Mouse (Mus musculus): ENCODE results near the gene 1520401A03Rik. TPM values are rescaled to one million over a fixed set of nuclear protein-coding genes. Genes with fewer than 3 reads are reported as not detected.

Gene 1520401A03Rik
- polyA plus RNA-seq, 1 experiment from 2014 or later: not detected

- H3K79me2 ChIP-seq (ENCODE audit: inconsistent target): no peaks in the 10 kb centered on the region
- WGBS (ENCODE audit: missing documents): 22% methylated on average over 6 of the region's 6 CpGs
- peaks cover 2% of the 10 kb centered on the region; the same call in 1 of the 2 replicates for H3K36me3 ChIP-seq (ENCODE audit: inconsistent target)
- no peak overlapping the region for H3K27ac ChIP-seq
- H3K4me3 ChIP-seq (ENCODE audit: inconsistent target): no peak overlapping the region
Observed at GRCm38 (mm10) chr17:23748026-23748425, 25.4 kb upstream of the 1520401A03Rik start.

GRCm38 (mm10) chr17:23747471-23747870, 24.9 kb upstream of the 1520401A03Rik start:
- 91% methylated on average over 3 of the region's 3 CpGs for WGBS (ENCODE audit: missing documents)
- H3K36me3 ChIP-seq (ENCODE audit: inconsistent target): no peaks in the 10 kb centered on the region
- no peaks in the 10 kb centered on the region for H3K79me2 ChIP-seq (ENCODE audit: inconsistent target)
- no peak overlapping the region for H3K4me3 ChIP-seq (ENCODE audit: inconsistent target)
- no peak overlapping the region for H3K27ac ChIP-seq

GRCm38 (mm10) chr17:23746767-23747166, 24.2 kb upstream of the 1520401A03Rik start:
- 64% methylated on average over 3 of the region's 3 CpGs for WGBS (ENCODE audit: missing documents)
- Histone ChIP-seq H3K79me2 (ENCODE audit: inconsistent target) (no peaks in the 10 kb centered on the region), H3K27ac (no peak overlapping the region), H3K36me3 (ENCODE audit: inconsistent target) (no peaks in the 10 kb centered on the region), H3K4me3 (ENCODE audit: inconsistent target) (no peak overlapping the region)

GRCm38 (mm10) chr17:23746311-23746710, 23.7 kb upstream of the 1520401A03Rik start:
- WGBS (ENCODE audit: missing documents): 59% methylated on average over 12 of the region's 12 CpGs
- Histone ChIP-seq H3K79me2 (ENCODE audit: inconsistent target) (no peaks in the 10 kb centered on the region), H3K27ac (no peak overlapping the region), H3K4me3 (ENCODE audit: inconsistent target) (no peak overlapping the region), H3K36me3 (ENCODE audit: inconsistent target) (no peaks in the 10 kb centered on the region)

- Histone ChIP-seq H3K79me2 (ENCODE audit: inconsistent target) (no peaks in the 10 kb centered on the region), H3K4me3 (ENCODE audit: inconsistent target) (no peak within 1 kb of the TSS), H3K27ac (no peak within 1 kb of the TSS), H3K36me3 (ENCODE audit: inconsistent target) (no peaks in the 10 kb centered on the region)
- WGBS (ENCODE audit: missing documents): 7% methylated on average over 35 of the region's 45 CpGs
Observed at GRCm38 (mm10) chr17:23745301-23746251, 23.0 kb upstream of the 1520401A03Rik start, which contains the start of gene Kremen2. Kremen2 (minus strand) TSS chr17:23745833.

GRCm38 (mm10) chr17:23744651-23745050, 22.1 kb upstream of the 1520401A03Rik start:
- no peak overlapping the region for H3K27ac ChIP-seq
- 19% methylated on average over 14 of the region's 14 CpGs for WGBS (ENCODE audit: missing documents)
- no peaks in the 10 kb centered on the region for H3K36me3 ChIP-seq (ENCODE audit: inconsistent target)
- H3K4me3 ChIP-seq (ENCODE audit: inconsistent target): no peak overlapping the region
- H3K79me2 ChIP-seq (ENCODE audit: inconsistent target): no peaks in the 10 kb centered on the region

GRCm38 (mm10) chr17:23744076-23744475, 21.5 kb upstream of the 1520401A03Rik start:
- H3K36me3 ChIP-seq (ENCODE audit: inconsistent target): no peaks in the 10 kb centered on the region
- no peaks in the 10 kb centered on the region for H3K79me2 ChIP-seq (ENCODE audit: inconsistent target)
- WGBS (ENCODE audit: missing documents): 68% methylated on average over 8 of the region's 8 CpGs
- H3K27ac ChIP-seq: no peak overlapping the region
- H3K4me3 ChIP-seq (ENCODE audit: inconsistent target): no peak overlapping the region

GRCm38 (mm10) chr17:23742941-23743340, 20.4 kb upstream of the 1520401A03Rik start:
- H3K4me3 ChIP-seq (ENCODE audit: inconsistent target): no peak overlapping the region
- no peaks in the 10 kb centered on the region for H3K36me3 ChIP-seq (ENCODE audit: inconsistent target)
- H3K79me2 ChIP-seq (ENCODE audit: inconsistent target): no peaks in the 10 kb centered on the region
- H3K27ac ChIP-seq: no peak overlapping the region
- 81% methylated on average over 11 of the region's 12 CpGs for WGBS (ENCODE audit: missing documents)

GRCm38 (mm10) chr17:23742210-23742793, 19.7 kb upstream of the 1520401A03Rik start:
- Histone ChIP-seq H3K36me3 (ENCODE audit: inconsistent target) (no peaks in the 10 kb centered on the region), H3K79me2 (ENCODE audit: inconsistent target) (no peaks in the 10 kb centered on the region), H3K4me3 (ENCODE audit: inconsistent target) (no peak overlapping the region), H3K27ac (no peak overlapping the region)
- 16% methylated on average over 44 of the region's 44 CpGs for WGBS (ENCODE audit: missing documents)

- 54% methylated on average over 38 of the region's 38 CpGs for WGBS (ENCODE audit: missing documents)
- H3K27ac ChIP-seq: no peak overlapping the region
- H3K4me3 ChIP-seq (ENCODE audit: inconsistent target): no peak overlapping the region
- H3K36me3 ChIP-seq (ENCODE audit: inconsistent target): no peaks in the 10 kb centered on the region
- no peaks in the 10 kb centered on the region for H3K79me2 ChIP-seq (ENCODE audit: inconsistent target)
Observed at GRCm38 (mm10) chr17:23741359-23742209, 19.0 kb upstream of the 1520401A03Rik start.

- Histone ChIP-seq H3K79me2 (ENCODE audit: inconsistent target) (no peaks in the 10 kb centered on the region), H3K4me3 (ENCODE audit: inconsistent target) (peak within 1 kb of the TSS; percentile 26), H3K27ac (no peak within 1 kb of the TSS), H3K36me3 (ENCODE audit: inconsistent target) (no peaks in the 10 kb centered on the region)
- WGBS (ENCODE audit: missing documents): 10% methylated on average over 10 of the region's 13 CpGs
Observed at GRCm38 (mm10) chr17:23740598-23741021, 18.0 kb upstream of the 1520401A03Rik start, which contains the start of gene Paqr4. Paqr4 (minus strand) TSS chr17:23740867.

- 1% methylated on average over 42 of the region's 46 CpGs for WGBS (ENCODE audit: missing documents)
- no peak overlapping the region for H3K27ac ChIP-seq
- H3K79me2 ChIP-seq (ENCODE audit: inconsistent target): no peaks in the 10 kb centered on the region
- H3K4me3 ChIP-seq (ENCODE audit: inconsistent target): peak overlapping the region; percentile 26
- no peaks in the 10 kb centered on the region for H3K36me3 ChIP-seq (ENCODE audit: inconsistent target)
Observed at GRCm38 (mm10) chr17:23740136-23740584, 17.6 kb upstream of the 1520401A03Rik start.

- WGBS (ENCODE audit: missing documents): 7% methylated on average over 45 of the region's 48 CpGs
- Histone ChIP-seq H3K79me2 (ENCODE audit: inconsistent target) (no peaks in the 10 kb centered on the region), H3K4me3 (ENCODE audit: inconsistent target) (peak overlapping the region; percentile 26), H3K36me3 (ENCODE audit: inconsistent target) (no peaks in the 10 kb centered on the region), H3K27ac (no peak overlapping the region)
Observed at GRCm38 (mm10) chr17:23739202-23740135, 16.9 kb upstream of the 1520401A03Rik start.
